22 mouse cellular contexts compared by ENCODE assay signal in the genomic region with DNA sequence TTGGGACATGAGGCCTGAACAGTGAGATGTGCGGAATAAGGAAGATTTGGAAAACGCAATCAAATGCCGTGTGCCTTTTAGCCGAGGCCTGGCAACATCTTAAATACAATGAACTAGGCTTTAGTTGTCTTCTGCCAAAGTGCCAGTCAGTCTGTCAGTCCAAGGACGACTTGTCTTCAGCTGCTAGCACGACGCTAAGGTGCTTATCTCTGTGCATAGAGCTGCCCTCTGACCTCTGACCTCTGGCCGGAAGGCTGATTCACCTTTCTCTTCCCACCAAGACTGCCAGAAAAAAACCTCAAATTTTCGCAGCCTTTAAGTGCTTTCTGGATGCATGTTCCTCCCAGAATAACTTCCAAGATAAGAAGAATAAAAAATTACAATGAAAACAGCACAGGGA. TPM values are rescaled to one million over a fixed set of nuclear protein-coding genes. Genes with fewer than 3 reads are reported as not detected.
A peak's percentile ranks its signal among the peaks of the same experiment; 100 is the strongest.
DNase-seq lines count a peak whose midpoint lies in the region; ATAC-seq and TF ChIP-seq lines count a peak whose summit lies in the region.
"Had no signal": no experiment of that assay in that cellular context is flagged by ENCODE, and none has a peak within 500 bp of the region (broad histone marks: within the 10 kb centered on the region; RNA-seq: fewer than 3 reads in every experiment).

No protein-coding gene starts in this region.

- peaks cover 1% of the 10 kb centered on the region for H3K36me3 ChIP-seq in ES-E14 (ENCODE audit: control insufficient read depth, insufficient read depth, low read length, poor library complexity, severe bottlenecking)
- H3K36me3 ChIP-seq in kidney, embryonic 15.5 days: no peaks in the 10 kb centered on the region
- H3K36me3 ChIP-seq: embryonic facial prominence, embryonic 15.5 days; heart, embryonic 13.5 days; hindbrain, embryonic 12.5 days had no signal

- ATAC-seq in kidney, embryonic 15.5 days (replicated peaks; ENCODE audit: low FRiP score): no peak
- ATAC-seq: forebrain, embryonic 14.5 days; hindbrain, embryonic 16.5 days; inflammation-experienced regulatory T-cells, adult 6 months; intestine, postnatal 0 days had no signal

- peak overlapping the region; percentile 34; the same call in 1 of the 2 replicates for H3K27ac ChIP-seq in ES-E14 (ENCODE audit: insufficient read depth, low read depth, low read length, poor library complexity, severe bottlenecking)
- H3K27ac ChIP-seq in kidney, embryonic 15.5 days: no peak overlapping the region
- H3K27ac ChIP-seq: embryonic facial prominence, embryonic 15.5 days; forebrain, embryonic 10.5 days; heart, embryonic 13.5 days; hindbrain, embryonic 12.5 days had no signal

- 69% methylated on average over 9 of the region's 9 CpGs for WGBS in kidney, embryonic 15.5 days

- peaks cover 9 to 28% of the 10 kb centered on the region in 2 experiments for H3K4me1 ChIP-seq in ES-E14 (ENCODE audit: control insufficient read depth in 2 of 2, insufficient read depth in 2 of 2, low read length in 2 of 2, poor library complexity in 1 of 2)
- H3K4me1 ChIP-seq in kidney, embryonic 15.5 days: peaks cover 22% of the 10 kb centered on the region

- H3K9ac ChIP-seq in ES-E14 (ENCODE audit: insufficient read depth, low read depth, low read length, poor library complexity, severe bottlenecking): peak overlapping the region; percentile 60
- no peak overlapping the region for H3K9ac ChIP-seq in kidney, embryonic 15.5 days
- H3K9ac ChIP-seq: embryonic facial prominence, embryonic 15.5 days; heart, embryonic 13.5 days; hindbrain, embryonic 12.5 days had no signal

- no peaks in the 10 kb centered on the region for H3K9me3 ChIP-seq in ES-E14 (ENCODE audit: control insufficient read depth, insufficient read depth, low read depth, low read length)
- no peaks in the 10 kb centered on the region for H3K9me3 ChIP-seq in kidney, embryonic 15.5 days (replicated peaks)
- H3K9me3 ChIP-seq: embryonic facial prominence, embryonic 15.5 days; forebrain, embryonic 10.5 days; heart, embryonic 13.5 days; hindbrain, embryonic 12.5 days had no signal

- no peaks in the 10 kb centered on the region for H3K27me3 ChIP-seq in kidney, embryonic 15.5 days
- H3K27me3 ChIP-seq: embryonic facial prominence, embryonic 15.5 days; heart, embryonic 13.5 days; hindbrain, embryonic 12.5 days had no signal

- in situ Hi-C loops in ES-E14 (cut with MboI; ENCODE audit: low sequenced_read_pairs in 2 of 2, unreplicated experiment in 2 of 2): loop anchor here (25.0 kb wide), 1 partner anchor 90 kb away; a partner anchor contains a TSS

- H3K4me3 ChIP-seq in ES-E14 (ENCODE audit: insufficient read depth in 1 of 2, low read depth in 1 of 2, low read length in 2 of 2, poor library complexity in 1 of 2, severe bottlenecking in 1 of 2): no peak overlapping the region
- no peak overlapping the region for H3K4me3 ChIP-seq in kidney, embryonic 15.5 days (replicated peaks)
- H3K4me3 ChIP-seq: embryonic facial prominence, embryonic 15.5 days; erythroblast, embryonic 14.5 days; forebrain, embryonic 10.5 days; heart, embryonic 13.5 days; hindbrain, embryonic 12.5 days had no signal

- DNase-seq in adrenal gland, postnatal 10 days: peak; percentile 35
- DNase-seq in adrenal gland, postnatal 4 days (ENCODE audit: low spot score in 2 of 2): no peak
- DNase-seq in 416B (ENCODE audit: low read depth) (peak; percentile 89), ES-E14 (ENCODE audit: low read depth, low spot score) (no peak)
- peak; percentile 75 for DNase-seq in yolk sac, embryonic 10.5 days (ENCODE audit: low spot score)
- DNase-seq: cerebellum, adult 11 months; cerebellum, adult 8-10 months; cerebellum, postnatal 14 days; embryo, embryonic 11 days; gastrocnemius, postnatal 36 days; heart, adult 11 months; heart, postnatal 36 days had no signal

- no peak overlapping the region for H3K4me2 ChIP-seq in kidney, embryonic 15.5 days
- H3K4me2 ChIP-seq: embryonic facial prominence, embryonic 15.5 days; heart, embryonic 13.5 days; hindbrain, embryonic 12.5 days had no signal

TF ChIP-seq in ES-E14, 5 proteins besides CTCF, POLR2A, EP300 and RAD21:
- TF ChIP-seq ZC3H11A (IDR thresholded peaks at IDR 0.05; ENCODE audit: borderline replicate concordance, low read depth, low read length): no peak
- no peak for TF ChIP-seq ZNF384 (IDR thresholded peaks at IDR 0.05; ENCODE audit: low read depth, low read length)
- no peak for TF ChIP-seq CHD2 (IDR thresholded peaks at IDR 0.05; ENCODE audit: low read depth, low read length)
- no peak for TF ChIP-seq HCFC1 (IDR thresholded peaks at IDR 0.05; ENCODE audit: borderline replicate concordance, insufficient read depth, low read length)
- TF ChIP-seq MAFK (IDR thresholded peaks at IDR 0.05; ENCODE audit: insufficient read depth, low read depth, low read length): no peak
TF ChIP-seq in ES-E14: peak in this region for 0.

RNA-seq across cellular contexts. Expression of a gene that starts 3.6 kb away (rescaled TPM):
- total RNA-seq in adrenal gland, postnatal 10 days (2021): 100 to 1,000 TPM in 1 of 2 experiments, 10 to 100 TPM in 1; 83.1 to 108 TPM
- total RNA-seq in adrenal gland, postnatal 4 days (2021): 10 to 100 TPM; 71.6 to 75.0 TPM
- total RNA-seq in ES-E14 (2012; rRNA removed): 97.0 and 121 TPM in 2 replicates
- polyA plus RNA-seq in kidney, embryonic 15.5 days (2015; fragmentation: Nextera tagmentation; extraction: Ambion mirVana): 42.1 and 42.2 TPM in 2 replicates

RNA-seq across cellular contexts. Expression of a gene that starts 36.7 kb away (rescaled TPM):
- 10 to 100 TPM; 16.9 to 21.7 TPM for total RNA-seq in adrenal gland, postnatal 10 days (2021)
- total RNA-seq in adrenal gland, postnatal 4 days (2021): 10 to 100 TPM; 22.2 to 32.7 TPM
- 3.5 and 5.3 TPM in 2 replicates for total RNA-seq in ES-E14 (2012; rRNA removed)
- polyA plus RNA-seq in kidney, embryonic 15.5 days (2015; fragmentation: Nextera tagmentation; extraction: Ambion mirVana): 6.9 and 8.4 TPM in 2 replicates

Comparison
In these comparisons a context has a peak if more than half of its experiments do, and no peak if none do; other contexts are left out.
1. DNase-seq: peak in adrenal gland, postnatal 10 days (single experiment), 416B (single experiment) and yolk sac, embryonic 10.5 days (single experiment); none in adrenal gland, postnatal 4 days (0 of 2) and ES-E14 (single experiment).